ENCODE assay signal across 26 mouse cellular contexts in the genomic region with DNA sequence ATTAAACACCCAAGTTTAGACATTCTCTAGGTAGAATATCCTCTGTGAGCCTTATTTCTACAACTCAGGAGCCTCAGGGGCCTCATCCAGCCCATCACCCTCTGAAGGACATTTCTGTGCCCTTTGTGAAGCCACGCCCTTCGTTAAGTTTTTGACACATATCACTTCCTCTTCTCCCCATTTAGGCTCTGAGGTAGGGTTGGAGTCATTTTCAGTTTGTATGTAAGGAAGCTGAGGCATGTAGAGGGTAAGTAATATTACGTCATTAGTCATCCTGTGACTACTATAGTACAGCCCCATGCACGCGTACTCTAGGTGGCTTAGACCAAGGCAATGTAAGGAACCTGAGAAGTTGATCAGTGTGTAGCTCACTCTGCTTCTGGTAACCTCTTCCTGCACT.
"Had no signal": no experiment of that assay in that cellular context is flagged by ENCODE, and none has a peak within 500 bp of the region (broad histone marks: within the 10 kb centered on the region; RNA-seq: fewer than 3 reads in every experiment).

No protein-coding gene starts in this region.

- H3K36me3 ChIP-seq: kidney, embryonic 15.5 days; limb, embryonic 12.5 days; limb, embryonic 15.5 days; liver, embryonic 12.5 days; liver, embryonic 15.5 days; midbrain, embryonic 13.5 days; neural tube, embryonic 13.5 days had no signal

- H3K4me2 ChIP-seq: kidney, embryonic 15.5 days; limb, embryonic 12.5 days; limb, embryonic 15.5 days; liver, embryonic 12.5 days; liver, embryonic 15.5 days; midbrain, embryonic 13.5 days; neural tube, embryonic 13.5 days had no signal

- H3K4me1 ChIP-seq: kidney, embryonic 15.5 days; limb, embryonic 12.5 days; limb, embryonic 15.5 days; liver, embryonic 12.5 days; liver, embryonic 15.5 days; megakaryocyte, embryonic 14.5 days had no signal

- ATAC-seq: liver, embryonic 12.5 days; midbrain, embryonic 13.5 days; midbrain, embryonic 16.5 days had no signal

- H3K4me3 ChIP-seq: kidney, embryonic 15.5 days; limb, embryonic 12.5 days; limb, embryonic 15.5 days; liver, embryonic 12.5 days; liver, embryonic 15.5 days; megakaryocyte, embryonic 14.5 days; midbrain, embryonic 10.5 days; midbrain, embryonic 13.5 days; myocyte; neural tube, embryonic 13.5 days had no signal

- H3K27ac ChIP-seq: kidney, embryonic 15.5 days; limb, embryonic 12.5 days; limb, embryonic 15.5 days; liver, embryonic 12.5 days; liver, embryonic 15.5 days; midbrain, embryonic 10.5 days; midbrain, embryonic 13.5 days; neural tube, embryonic 13.5 days; stomach, postnatal 0 days had no signal

- H3K9ac ChIP-seq: kidney, embryonic 15.5 days; limb, embryonic 12.5 days; limb, embryonic 15.5 days; liver, embryonic 12.5 days; liver, embryonic 15.5 days; midbrain, embryonic 13.5 days; neural tube, embryonic 13.5 days had no signal

- DNase-seq: kidney, adult 11 months; kidney, adult 8-10 months; kidney, postnatal 14 days; kidney, postnatal 4 days; left cerebral cortex, postnatal 4 days; lung, adult 2 months; lung, postnatal 14 days; lung, postnatal 4 days; retina, postnatal 1 day; right cerebral cortex, postnatal 25 days; spleen, adult 18-20 months; thymus, adult 2 months; thymus, postnatal 14 days; thymus, postnatal 4 days had no signal

- H3K27me3 ChIP-seq: kidney, embryonic 15.5 days; limb, embryonic 12.5 days; limb, embryonic 15.5 days; liver, embryonic 12.5 days; liver, embryonic 15.5 days; megakaryocyte, embryonic 14.5 days; midbrain, embryonic 13.5 days; neural tube, embryonic 13.5 days had no signal

- H3K9me3 ChIP-seq: kidney, embryonic 15.5 days; limb, embryonic 12.5 days; limb, embryonic 15.5 days; liver, embryonic 12.5 days; liver, embryonic 15.5 days; midbrain, embryonic 10.5 days; midbrain, embryonic 13.5 days; neural tube, embryonic 13.5 days had no signal
